Mouse (Mus musculus): ENCODE data around the gene Wdr93.
"Not testable (repeated sequence)": the region's sequence is repeated elsewhere in the genome, so short reads cannot be mapped to it uniquely, and the experiment has no call there.

Gene Wdr93

DNA sequence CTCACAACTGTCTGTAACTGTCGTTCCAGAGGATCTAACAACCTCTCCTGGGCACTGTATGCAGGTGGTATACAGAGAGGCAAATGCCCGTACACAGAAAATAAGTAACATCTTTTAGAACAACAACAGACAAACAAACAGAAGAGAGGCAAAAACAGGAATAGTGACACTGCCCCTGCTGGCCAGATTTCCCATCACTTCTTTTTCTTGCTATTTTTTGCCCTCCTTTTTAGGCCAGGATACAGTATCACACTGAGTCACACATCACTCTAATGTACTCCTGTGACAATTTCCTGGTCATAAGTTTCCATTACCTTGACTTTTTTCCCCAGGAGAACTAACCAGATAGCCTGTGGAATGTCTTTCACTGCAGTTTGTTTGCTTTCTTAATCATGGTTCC is 13.4 kb downstream of the Wdr93 start:
- no peak for DNase-seq

DNA sequence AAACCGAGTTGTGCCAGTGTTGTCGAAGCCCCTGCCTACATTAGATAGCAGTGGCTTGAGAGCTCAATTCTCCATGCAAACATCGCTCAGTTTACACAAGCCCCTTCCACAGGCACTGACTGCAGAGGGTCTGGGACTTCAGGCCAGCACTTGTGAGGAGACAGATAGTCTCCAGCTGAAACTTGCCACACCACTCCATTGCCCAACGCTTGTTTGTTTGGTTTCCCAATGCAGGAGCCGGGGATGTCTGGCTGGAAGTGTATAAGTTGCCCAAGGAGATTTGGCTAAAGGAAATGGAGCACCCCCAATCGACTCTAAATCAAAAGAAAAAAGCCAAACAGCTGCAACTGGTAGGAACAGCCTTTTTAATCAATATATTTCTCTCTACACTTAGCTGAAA is 15.2 kb downstream of the Wdr93 start:
- DNase-seq = no peak

DNA sequence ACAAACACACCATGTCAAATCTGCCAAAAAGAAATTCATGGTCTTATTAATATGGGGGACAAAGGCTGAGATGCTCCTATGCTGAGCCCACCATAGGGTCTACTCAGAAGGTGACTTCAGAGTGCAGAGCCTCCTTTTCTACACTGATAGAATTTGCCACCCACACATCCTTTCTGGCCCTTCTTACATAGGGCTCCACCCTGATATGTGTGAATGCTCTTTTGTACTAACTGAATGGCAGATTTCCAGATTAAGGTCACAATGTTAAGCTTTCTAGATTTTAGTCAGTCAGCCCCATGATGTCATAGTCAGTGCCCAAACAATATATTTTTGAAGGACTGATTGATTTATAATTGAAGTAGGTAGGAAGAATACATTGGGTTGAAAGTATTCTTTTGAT is 16.8 kb downstream of the Wdr93 start:
- no peak for DNase-seq

DNA sequence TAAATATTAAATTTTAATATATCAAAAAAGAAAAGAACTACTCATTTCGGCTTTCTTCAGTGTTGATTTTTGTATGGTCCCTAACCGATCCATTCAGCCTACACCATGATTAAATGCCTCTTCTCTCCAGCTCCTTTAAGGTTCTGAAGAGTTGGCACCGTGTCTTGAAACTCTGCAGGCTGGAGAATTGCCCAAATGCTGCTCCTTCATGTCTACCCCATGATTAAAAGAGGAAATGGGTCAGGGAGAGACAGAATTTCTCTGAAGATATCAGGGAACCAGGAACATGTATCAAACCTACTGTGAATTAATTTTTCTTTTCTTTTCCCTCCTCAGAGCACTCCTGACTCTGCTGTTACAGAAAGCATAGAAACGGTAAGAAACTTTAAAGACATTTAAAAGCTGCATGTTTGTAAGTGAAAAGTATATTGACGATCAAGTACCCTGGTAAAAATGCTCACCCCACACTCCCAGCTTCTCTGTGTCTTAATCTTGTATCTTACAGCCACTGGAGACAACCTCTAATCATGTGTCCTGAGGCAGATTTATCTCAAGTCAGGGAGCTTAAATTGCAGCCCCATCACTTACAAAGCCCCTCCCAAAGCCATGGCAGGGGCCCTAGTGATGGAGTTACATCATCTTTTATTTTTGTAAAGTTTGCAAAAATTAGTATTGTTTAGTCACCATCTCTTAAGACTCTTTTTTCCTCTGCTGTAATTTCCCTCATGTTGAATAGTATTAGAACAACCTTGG is 18.3 kb downstream of the Wdr93 start:
- no peak for DNase-seq

DNA sequence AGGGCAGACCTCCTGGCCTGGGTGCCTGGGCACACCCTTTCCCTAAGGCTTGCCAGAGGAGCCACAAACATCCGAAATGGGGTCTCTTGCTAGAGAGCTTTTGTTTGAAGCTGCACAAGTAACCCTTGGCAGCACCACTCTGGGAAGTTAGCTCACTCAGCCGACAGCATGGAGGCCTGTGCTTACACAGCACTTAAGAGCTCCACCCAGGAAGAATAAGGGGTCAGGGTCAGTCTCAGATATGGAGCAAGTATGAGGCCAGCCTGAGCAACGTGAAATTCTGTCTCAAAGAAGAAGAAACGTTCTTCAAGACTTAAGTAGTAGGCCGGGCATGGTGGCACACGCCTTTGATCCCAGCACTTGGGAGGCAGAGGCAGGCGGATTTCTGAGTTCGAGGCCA is 19.1 kb downstream of the Wdr93 start:
- no peak for DNase-seq

DNA sequence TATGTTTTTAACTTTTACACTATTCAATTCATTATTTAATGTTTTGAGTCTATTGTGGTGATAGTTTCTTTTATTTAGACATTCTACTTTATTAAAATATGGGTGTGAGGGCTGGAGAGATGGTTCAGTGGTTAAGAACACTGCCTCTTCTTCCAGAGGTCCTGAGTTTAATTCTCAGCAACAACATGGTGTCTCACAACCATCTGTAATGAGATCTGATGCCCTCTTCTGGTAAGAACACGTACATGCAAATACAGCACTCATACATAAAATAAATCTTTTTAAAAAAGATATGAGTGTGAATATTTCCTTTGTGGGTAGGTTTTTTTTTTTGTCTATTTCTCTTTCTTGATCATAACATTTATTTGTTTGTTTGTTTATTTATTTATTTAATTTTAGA is 23.0 kb downstream of the Wdr93 start:
- no peak for DNase-seq

DNA sequence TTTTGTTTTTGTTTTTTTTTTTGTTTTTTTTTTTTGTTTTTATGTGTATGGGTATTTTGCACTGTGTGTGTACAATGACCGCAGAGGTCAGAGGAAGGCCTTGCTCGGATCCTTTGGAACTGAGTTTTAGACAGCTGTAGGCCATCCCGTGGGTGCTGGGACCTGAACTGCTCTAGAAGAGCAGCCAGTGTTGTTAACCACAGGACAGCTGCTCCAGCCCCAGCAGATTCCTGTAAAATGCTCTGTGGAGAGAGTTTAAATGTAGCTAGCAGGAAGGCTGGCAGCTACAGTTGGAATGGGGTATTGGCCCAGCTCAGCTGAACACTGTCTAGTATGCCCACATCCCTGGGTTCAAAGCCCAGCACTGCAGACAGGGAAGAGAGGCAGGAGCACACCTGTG is 26.7 kb downstream of the Wdr93 start:
- peak; percentile 20 for DNase-seq

DNA sequence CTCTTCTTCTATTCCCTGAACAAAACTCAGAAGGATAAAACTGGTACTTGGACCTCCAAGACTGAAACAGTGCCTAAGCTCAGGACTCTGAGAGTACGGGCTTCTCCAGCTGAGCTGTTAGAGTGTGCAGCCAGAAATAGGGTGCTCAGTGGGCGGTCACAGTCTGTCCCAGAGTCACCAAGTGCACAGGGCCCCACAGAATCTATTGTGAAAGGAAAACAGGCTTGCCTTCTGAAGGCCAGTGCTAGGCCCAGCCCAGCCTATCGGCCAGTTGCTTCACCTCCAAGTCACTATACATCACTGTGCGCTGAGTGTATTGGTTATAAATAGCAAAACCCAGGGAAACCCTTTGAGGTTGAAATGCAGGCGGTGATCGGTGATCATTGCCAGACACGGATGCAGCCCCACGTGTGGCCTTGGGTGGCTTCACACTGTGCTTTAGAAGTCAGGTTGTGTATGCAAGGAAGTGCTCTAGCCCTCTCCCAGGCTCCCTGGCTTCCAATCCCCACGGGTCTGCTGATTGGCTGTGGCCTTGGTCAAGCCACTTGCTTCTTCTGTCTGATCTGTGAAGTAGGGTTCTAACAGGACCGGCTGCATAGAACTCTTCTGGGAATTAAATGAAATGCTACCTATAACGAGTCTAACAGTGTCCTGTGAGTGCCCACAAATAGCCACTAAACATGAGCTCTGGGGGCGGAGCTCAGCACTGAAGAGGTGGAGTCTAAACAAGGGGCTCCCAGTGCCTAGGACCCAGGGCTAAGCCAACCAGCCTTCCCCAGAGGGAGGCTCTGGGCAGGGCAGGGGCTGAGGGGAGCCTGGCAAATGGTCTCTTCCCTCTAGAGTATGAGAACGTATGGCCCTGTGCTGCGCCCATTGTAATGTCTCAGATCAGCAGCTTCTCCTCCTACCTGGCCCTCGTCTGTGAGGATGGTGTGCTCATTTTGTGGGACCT is 28.9 kb downstream of the Wdr93 start:
- DNase-seq = no peak

DNA sequence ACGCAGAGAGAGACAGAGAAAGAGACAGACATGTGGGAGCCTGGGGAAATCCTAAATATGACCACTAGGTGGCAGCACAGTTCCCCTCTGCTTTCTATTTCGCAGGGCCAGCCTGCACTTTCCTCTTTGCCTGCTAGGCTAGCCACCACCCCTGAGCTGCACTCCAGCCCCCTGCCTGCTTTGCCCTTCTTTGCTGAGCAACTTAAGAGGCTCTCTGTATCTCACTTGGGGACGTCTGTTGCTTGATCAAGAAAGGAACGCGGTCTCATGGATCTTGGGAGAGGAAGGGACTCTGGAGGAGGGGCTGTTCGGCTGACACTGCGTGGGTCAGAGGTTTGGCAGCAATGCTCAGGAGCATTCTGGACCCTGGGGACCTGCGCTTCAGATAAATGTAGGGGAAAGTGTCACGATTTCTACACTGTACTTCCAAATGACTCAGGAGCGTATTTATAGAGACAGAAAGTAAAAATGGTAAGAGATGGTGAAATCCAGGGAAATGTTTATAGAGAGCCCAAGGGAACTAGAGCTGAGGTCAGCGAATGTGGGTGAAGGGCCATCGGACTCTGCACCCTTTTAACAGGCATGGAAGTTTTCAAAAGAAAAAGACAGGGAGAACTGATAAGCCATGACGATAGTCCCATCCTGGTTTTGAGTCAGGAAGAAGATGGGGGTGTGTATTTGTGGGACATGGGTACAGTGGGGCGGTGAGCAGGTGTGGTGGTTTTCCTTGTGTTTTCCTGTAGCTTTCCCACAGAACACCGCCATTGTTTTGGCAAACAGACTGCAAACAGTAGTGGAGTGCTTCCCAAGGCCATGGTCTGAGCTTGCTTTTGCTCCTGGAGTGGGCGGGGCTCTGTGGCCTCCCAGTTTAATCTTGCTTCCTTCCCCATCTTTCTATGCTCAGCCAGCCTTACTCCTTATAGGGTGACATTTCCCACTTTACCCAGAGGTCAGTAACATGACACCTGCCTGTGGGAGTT is 38.0 kb downstream of the Wdr93 start:
- peak; percentile 82 for DNase-seq

DNA sequence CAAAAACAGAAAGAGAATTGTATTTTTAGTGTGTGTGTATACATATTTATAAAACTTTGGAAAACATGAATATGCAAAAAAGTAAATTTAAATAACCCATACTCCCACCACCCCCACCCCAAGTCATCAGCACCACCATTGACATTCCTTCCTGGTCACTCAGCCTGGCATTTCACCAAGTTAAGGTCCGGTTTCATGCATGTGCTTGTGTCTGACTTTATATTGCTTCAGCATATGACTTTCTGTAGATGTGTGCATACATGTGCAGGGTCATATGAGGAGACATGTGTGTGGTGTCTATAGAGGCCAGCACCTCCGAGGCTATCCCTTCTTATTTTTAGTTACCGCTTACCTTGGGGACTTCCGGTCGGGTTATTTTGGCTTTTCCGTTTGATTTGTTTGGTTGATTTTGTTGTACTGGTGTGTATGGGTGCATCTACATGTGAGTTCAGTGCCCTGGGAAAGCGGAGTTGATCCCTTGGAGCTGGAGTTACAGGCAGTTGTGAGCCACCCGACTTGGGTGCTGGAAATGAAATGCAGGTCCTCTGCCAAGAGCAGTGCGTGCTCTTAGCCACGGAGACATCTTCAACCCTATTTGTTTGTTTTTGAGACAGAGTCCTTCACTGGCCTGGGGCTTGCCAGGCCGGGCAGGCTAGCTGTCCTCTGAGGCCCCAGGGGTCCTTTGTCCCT is 39.0 kb downstream of the Wdr93 start:
- no peak for DNase-seq

DNA sequence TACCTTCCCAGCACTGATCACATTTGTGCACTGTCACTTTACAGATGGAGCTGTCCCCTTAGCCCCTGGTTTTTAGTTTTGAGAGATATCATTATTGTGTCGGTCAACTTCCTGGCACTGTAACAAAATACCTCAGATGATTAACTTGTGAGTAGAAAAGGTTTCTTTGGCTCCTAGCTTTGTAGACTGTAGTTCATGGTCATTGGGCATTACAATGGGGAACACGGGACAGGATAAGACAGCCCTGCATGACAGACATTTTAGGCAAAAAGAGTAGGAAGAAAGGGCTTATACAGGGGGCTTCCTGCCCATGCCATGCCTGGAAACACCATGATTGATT is 39.5 kb downstream of the Wdr93 start:
- DNase-seq = no peak

DNA sequence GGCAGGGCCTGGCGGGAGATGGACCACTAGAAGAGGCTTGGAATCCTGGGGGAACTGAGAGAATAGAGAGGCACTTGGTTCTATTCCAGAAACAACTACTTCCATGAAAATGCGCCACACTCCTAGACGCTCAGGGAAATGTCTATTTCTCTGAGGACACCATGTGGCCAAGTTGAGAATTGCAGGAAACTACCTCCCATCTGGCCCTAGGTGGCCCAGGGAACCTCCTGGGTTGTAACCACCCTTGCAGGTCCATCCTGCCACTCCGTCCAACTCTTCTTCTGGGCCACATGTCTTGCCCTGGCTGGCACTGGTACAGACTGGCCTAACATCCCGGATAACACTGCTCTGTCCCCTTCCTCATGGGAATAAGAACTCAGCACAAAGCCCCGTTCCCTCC is 43.3 kb downstream of the Wdr93 start:
- DNase-seq = peak; percentile 82

DNA sequence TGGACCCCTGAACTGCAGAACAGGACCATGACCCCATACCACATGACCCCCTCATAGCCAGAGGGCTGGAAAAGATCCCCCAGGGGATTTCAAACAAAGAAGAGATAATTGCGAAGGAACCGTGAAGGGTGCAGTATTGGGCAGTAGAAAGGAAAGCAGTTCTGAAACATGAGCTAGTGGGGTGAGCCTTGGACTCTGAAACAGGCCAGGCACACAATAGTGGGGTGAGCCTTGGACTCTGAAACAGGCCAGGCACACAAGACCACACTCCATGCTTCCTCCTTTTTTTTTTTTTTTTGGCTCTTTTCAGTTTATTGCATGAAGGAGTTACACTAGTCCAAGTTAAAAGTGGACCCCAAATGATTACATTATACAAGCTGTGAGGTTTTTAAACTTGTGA is 46.8 kb downstream of the Wdr93 start:
- not testable (repeated sequence) for DNase-seq

DNA sequence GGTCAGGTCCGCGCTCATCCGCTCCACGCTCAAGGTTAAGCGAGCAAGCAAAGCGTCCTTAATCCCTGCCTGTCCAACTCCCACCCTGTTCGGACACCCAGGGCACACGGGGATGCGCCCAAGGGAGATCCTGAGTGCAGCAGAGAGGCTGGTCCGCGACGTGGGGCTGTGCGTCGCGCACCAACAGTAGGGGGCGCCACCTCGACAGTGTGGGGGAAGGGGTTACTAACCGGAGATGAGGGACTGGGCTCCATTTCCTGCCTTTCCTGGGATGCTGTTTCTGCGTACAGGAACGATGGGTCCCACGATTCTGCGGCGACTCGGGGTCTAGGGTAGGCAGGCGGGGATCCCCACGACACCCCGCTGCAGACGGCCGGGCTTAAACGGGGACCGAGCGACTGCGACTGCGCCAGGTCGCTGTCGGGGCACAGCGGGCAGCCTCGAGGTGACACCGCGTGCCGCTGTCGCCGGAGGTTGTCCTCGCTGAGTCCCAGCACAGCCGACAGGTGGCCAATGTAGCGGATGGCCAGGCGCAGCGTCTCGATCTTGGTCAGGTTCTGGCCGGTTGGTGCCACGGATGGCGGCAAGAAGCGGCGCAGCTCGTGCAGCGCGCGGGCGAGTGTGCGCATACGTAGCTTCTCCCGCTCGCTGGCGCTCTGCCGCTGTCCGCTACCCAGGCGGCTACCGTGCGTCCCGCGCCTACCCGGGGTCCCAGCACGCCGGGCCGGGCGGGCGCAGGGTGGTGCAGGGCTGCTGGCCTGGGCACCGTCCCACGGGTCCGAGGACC is 49.9 kb downstream of the Wdr93 start:
- peak; percentile 50 for DNase-seq

DNA sequence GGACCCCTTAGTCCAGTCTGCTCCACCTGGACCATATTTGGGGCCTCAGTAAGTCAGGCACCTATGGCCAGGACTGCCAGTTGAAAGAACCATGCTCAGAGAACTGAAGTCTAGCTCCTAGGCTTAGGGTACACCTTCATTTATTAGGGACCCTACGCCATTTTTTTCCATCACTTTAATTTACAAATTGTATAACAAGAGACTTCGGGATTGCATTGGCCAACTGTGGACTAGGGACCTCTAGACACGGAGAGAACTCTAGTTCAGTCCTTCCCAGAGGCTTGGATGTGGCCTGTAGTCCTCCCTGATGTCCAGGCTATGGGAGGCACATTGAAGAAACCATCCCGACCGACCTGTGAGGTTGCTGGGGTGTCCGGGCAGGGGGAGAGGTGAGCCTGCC is 50.7 kb downstream of the Wdr93 start, which contains the start of gene Mesp1:
TSS of gene Mesp1 (minus strand) at position 101 of the 400 bp plus-strand sequence.
- no peak for DNase-seq

DNA sequence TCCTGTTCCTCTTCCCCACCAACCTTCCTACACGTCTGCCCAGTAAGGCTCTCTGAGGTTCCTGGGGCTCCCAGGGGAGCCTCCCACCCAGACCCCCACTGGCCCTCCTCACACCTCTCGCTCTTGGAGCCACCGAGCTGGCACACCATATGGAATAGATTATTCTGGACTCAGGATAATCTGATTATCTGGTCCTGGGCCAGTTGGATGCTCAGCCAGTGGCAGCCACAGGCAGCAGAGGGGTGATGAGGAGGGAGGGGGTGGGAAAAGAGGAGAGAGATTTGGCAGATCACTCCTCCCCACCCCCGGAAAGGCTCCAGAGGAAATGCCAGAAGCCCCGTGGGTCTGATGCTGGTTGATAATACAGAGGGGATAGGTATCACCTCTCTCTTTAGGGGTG is 55.6 kb downstream of the Wdr93 start:
- no peak for DNase-seq

DNA sequence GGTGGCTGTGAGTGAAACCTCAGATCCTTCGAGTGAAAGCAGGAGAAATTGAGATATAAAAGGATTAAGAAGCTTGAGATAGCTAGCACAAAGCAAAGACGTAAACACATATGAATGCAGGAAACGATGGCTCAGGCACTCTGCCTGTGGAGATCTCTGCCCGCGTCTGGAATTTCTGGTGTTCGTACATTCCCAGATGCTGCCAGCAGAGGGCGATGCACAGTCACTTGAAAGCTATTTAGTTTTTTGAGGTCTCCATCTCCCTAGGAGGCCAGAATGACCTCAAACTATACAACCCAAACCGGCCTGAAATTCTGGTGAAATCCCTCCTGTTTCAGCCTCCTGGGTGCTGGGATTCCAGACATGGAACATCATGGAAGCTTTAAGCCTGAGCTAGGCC is 56.1 kb downstream of the Wdr93 start:
- peak; percentile 86 for DNase-seq

DNA sequence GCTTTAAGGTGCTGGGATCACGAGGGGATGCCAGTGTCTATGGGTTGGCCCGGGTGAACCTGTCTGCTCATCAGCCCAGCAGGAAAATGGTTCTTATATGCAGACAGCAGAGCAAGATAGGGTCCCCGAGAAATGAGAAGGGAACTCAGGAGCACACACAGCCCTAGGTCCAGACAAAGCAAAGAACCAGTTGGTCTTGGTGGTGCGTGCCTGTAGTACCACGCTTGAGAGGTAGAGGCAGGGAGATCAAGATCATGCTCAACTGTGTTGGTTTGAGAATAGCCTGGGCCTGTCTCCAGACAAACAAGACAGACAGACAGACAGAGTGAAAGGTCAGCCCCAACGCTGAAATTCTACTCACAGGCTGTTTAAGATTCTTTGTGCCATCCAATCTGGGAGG is 56.5 kb downstream of the Wdr93 start:
- DNase-seq = no peak

DNA sequence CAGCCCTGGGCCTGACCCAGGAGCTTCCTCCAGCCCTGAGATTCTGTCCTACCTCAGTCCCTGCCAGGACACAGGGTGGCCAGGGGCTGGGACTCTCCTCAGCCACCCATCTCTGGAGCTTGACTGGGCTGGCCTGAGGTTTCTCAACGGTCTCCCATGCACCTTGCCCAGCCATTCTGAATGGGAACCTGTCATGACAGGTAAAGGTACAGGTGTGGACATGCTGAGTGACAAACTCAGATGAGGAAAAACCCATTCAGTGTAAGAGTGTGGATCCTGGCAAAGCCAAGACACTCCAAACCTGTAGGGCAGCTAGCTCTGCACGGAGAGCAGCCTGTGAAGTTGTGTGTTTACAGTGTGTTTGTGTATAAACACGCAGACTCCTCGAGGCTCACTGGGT is 57.4 kb downstream of the Wdr93 start:
- DNase-seq = no peak

DNA sequence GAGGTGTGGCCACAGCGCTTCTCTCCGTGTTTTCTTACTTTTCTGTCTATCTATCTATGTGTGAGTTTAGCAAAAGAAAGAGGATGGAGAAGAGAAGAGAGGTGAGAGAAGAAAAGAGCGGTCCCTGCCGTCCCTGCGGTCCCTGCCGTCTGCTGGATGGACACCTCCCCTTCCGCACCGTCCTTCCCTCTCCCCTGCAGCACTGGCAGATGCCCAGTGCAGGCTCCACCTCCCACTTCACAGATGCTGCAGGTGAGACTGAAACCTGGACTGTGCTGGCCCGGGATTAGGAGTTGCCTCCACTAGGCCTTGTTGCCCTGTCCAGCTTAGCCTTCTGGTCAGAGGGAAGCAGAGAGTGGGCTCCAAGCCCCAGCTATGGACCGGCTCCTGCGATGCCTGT is 58.4 kb downstream of the Wdr93 start:
- DNase-seq = no peak

DNA sequence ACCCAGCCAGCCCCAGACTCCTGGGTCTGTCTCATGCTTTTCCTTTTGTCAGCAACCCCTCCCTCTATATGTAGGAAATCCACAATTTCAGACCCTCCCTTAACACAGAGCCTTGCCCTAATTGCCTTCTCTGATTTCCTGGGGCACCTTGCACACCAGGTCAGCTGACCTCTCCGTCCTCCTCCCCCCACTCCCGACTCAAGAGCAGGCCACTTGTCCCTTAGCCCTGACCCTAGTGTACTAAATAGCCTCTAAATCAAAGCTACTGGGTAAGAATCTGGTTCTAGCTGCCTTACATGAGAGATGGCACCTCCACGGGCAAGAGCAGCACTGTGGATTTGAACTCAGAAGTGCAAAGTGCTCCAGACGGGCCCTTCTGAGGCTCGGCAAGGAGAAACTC is 59.1 kb downstream of the Wdr93 start:
- DNase-seq = no peak

DNA sequence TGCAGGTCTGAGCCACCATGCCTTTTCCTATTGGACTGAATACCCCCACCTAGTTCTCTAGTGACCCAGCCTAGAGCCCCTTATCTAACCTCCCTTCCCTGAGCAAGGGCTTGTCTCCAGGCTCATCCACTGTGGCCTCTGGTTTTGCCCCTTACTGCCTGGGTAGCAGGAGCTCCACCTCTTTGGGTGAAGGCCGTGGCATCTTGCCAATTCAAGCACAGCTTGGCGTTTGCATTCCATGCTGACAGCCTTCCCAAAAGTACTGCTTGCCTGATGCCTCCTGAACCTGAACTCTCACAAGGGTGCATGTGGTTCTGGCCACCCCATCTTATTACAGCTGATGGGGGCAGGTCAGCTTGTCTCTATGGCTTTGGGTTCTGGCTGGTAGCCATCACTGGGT is 60.9 kb downstream of the Wdr93 start:
- peak; percentile 64 for DNase-seq
